Mouse (Mus musculus) fat pad, adult 2 months (tissue): ENCODE data around the gene Mef2b.

Experiments
- DNase-seq: peaks from one replicate; pipeline ENCODE4 v3.0.0-alpha.2; 2011; ENCODE audit warnings: low read depth, low spot score; ENCODE audit errors: extremely low read depth

Gene Mef2b

DNA sequence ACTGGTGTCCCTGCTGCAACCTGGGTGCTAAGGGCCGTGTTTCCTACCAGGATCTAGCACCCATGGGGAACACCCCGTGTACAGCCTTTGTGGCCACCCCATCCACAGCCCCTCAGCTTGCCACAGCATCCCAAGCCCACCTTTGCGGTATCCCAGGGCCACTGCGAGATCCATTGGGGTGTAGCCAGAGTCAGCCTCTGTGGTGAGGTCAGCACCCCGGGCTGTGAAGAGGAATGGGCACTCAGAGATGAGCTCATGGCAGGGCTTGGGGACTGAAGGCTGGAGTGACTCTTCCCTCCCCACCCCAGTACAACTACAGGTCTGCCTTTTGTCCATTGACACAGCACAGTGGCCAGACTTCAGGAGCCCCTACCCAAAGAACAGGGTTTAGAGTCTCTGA lies 5.4 kb upstream of the Mef2b start:
- no peak for DNase-seq

DNA sequence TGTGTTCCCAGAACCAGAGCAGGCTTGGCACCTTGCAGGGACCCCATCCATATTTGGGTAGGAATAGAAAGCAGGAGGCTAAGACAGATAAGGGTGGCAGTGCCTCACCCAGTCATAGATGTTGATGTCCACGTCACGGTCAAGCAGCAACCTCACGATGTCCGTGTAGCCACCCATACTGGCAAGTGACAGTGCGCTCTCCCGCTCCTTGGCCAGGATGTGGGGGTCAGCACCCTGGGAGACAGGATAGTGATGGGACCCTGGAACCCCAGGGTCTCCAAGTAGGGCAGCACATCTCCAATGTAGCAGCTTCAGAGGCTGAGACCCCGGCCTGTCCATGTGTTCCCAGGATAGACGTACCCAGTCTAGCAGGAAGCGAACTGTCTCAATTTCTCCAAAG lies 4.6 kb upstream of the Mef2b start:
- DNase-seq = no peak

DNA sequence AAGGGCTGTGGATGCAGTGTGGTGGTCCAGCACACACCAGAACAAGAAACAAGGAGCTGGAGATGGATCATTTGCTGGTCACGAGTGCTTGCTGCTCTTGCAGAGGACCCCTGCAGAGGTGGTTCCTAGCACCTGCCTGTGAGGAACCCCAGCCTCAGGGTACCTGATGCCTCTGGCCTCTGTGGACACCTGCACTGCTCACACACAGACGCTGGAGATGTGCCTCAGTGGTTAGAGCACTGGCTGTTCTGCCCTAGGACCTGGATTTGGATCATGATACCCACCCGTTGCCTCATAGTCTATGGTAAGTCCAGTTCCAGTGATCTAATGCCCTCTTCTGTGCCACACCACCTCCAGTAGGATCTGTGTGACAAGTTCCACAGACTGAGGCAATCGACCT lies 2.9 kb upstream of the Mef2b start:
- peak; percentile 28 for DNase-seq

GRCm38 (mm10) chr8:70137890-70138289 lies 1.6 kb upstream of the Mef2b start:
- no peak for DNase-seq

DNA sequence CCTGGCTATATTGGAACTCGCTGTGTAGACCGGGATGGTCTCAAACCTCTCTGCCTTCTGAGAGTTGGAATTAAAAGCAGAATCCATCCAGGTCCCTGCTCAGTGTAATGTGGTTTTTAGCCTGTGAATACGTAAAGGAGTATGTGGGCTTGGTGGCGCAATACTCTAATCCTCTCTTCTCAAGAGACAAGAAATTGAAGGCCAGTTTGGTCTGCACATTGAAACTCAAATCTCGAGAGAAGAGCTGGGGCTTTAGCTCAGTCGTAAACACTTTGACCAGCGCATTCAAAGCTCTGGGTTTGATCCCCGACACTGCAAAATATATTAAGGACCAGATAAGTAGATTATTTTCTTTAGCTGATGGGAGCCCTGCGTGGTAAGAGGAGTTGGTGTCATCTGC lies 470 bp downstream of the Mef2b start:
- no peak for DNase-seq

DNA sequence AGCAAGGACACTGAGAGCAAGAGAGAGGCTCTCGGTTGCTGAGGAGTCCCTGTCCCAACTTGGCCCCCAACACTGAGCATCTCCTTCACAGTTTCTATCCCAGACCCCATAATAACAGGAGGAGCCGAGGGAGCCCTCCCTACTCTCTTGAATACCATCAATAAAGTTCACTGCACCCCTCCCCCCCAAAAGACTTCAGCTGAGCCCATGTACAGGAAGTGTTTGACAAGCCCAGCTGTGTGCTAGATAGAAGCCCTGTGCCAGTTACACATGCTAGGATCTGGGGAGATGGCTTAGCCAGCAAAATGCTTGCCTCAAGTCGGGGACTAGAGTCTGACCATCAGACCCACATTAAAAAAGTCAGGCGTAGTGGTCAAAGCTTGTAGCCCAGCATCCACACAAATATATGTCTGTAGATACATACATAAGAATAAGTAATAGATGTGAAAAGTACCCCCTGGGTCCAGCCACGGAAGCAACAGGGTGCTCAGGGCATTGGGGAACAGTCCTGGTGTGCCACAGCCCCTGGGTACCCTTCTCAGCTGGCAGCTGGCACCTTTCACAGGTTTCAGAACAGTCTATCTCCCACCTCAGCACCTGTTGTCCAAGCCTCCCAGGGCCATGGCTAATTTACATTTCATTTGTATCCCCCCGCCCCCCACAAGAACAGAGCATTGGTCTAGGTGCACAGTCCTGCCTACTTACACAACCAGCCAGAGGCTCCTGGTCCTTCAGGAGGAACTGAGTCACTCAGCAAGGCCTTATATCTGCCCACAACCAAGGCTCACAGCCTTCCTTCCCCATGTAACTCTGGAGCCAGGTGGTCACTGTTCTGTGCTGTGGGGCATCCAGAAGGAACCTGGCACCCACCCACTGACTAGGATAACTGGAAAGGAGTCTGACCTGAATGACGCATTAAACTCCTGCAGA lies 8.4 kb downstream of the Mef2b start:
- DNase-seq = no peak

- no peak for DNase-seq
Observed at GRCm38 (mm10) chr8:70150158-70150557, 10.6 kb downstream of the Mef2b start.

GRCm38 (mm10) chr8:70152537-70153257 lies 13.2 kb downstream of the Mef2b start:
- no peak for DNase-seq

DNA sequence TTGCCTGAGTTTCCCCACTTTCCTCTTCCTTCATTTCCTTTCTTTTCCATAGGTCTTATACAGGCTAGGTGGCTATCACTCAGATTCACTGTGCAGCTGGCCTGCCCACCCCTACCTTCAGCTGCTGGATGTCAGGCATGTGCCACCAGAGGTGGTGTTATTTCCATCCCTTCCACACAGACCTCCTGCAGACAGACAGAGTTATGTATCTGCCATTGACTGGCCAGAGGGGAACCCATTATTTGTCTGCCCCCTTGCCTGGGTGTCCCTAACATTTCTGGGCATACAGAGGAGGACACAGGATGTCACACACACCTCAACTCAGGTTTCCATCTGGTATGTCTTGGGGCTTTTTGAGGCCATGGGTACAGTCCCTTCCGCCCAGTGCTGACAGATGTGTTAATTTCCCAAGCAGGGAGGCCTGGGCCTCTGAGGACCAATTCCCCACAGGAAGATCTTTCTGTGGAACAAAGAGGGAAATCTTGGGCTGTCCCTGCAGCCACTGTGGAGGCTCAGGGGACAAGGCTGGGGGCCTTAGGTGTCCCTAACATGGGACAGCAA lies 17.8 kb downstream of the Mef2b start:
- no peak for DNase-seq

DNA sequence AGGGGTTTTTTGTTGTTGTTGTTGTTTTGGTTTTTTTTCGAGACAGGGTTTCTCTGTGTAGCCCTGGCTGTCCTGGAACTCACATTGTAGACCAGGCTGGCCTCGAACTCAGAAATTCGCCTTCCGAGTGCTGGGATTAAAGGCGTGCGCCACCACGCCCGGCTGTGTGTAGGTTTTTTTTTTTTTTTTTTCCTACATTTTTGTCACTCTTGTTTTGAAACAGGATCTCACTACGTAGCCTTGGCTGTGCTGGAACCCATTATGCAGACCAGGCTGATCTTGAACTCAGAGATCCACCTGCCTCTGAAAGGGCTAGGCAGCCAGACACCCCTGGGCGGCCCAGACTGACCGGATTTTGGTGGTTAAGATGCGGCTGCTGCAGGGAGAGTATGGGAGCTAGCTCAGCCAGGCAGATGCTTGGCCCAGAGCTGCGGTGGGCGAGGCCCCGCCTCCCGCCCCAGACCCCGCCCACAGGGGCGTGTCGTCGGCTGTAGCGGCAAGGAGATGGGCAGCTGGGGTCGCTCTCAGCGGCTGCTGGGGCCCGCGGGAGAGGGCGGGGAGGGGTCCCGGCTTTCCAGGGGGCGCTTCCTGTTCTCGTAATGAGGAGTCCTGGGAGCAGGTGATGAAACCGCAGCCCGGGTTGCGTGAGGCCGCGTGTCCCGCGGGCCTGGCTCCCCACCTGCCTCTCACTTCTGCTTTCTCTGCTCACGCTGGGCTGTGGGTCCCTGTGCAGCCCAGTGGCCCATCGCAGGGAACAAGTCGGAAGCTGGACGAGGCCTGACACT lies 18.8 kb downstream of the Mef2b start:
- no peak for DNase-seq

- DNase-seq = no peak
Observed at GRCm38 (mm10) chr8:70159211-70159610, 19.7 kb downstream of the Mef2b start.

- no peak for DNase-seq
Observed at GRCm38 (mm10) chr8:70160015-70160414, 20.5 kb downstream of the Mef2b start.

GRCm38 (mm10) chr8:70163316-70163715 lies 23.8 kb downstream of the Mef2b start:
- DNase-seq = no peak

DNA sequence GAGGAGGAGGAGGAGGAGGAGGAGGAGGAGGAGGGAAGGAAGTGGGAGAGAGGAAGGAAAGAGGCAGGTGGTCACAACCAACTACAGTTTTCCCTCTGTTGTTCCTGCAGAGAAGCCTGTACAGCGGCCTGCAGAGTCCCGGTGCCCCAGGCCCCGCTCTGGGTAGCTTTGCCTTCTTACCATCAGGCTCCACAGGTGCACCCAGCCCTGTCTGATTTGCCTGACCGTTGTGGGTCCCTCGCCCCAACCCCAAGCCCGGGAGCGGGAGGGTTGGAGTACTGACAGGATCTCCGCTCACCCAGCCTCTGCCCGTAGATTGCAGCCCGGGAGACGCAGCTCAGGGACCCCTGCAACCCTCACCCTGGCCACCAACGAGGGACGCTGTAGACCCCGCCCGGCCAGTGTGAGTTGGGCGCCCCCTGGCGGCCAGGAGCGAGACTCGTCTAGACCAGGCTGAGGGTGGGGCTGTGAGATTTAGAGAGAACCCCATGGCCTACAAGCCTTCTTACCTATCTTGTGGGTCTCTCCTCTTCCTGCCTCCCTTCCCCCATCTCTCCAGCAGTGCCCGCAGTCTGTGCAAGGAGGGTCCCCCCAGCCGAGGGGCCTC lies 27.1 kb downstream of the Mef2b start:
- DNase-seq = no peak

DNA sequence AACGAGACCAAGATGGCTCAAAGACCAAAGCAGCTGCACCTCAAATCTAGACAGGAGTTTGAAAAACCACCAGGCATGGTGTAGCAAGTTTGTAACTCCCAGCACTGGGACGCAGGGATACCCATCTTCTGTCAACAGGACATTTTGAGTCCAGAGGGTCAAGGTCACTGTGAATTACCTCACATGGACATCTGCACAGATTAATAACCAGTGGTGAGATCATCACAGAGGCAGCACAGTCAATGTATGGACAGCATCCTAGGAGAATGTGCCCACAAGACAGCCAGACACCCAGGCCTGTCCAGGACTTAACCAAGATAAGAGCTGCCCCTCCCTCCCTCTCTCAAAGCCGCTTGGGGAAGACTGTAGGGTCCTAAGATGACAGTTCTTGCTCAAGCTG lies 30.6 kb downstream of the Mef2b start:
- no peak for DNase-seq

DNA sequence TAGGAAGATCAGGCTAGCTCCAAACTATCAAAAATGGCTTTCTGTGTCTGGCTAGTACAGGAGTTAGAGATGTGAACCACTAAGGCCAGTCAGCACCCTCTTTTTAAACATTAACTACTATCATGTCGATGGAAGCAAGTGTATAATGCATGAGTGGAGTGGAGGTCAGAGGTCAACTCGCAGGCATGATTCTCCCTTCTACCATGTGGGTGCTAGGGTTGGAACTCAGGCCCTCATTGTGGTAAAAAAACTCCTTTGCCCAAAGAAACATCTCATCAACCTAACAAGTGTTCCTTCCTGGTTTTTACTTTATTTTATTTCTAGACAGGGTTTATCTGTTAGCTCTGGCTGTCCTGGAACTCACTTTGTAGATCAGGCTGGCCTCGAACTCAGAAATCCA lies 31.2 kb downstream of the Mef2b start:
- no peak for DNase-seq

GRCm38 (mm10) chr8:70171240-70171639 lies 31.7 kb downstream of the Mef2b start:
- no peak for DNase-seq

GRCm38 (mm10) chr8:70172043-70172681 lies 32.7 kb downstream of the Mef2b start, which contains the start of gene Tmem161a:
Gene Tmem161a (plus strand): TSS chr8:70172356.
- DNase-seq = peak; percentile 71

- no peak for DNase-seq
Observed at GRCm38 (mm10) chr8:70173320-70173719, 33.8 kb downstream of the Mef2b start.

DNA sequence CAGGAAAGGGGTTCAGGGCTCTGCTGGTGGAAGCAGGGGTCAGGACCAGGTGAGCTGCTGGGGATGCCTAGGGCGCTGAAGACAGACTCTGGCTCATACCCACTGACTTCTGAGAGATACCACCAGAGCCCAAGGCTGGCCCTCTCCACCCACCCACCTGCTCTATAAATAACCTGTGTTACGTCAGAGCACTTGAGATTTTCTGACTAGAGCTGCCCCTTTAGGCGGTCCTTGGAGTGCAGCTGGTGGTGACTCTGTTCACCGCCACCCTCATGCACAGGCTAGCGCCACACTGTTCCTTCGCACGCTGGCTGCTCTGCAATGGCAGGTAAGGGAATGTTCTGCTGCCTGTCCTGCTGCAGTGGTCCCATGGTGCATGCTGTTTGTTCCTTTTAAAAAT lies 34.6 kb downstream of the Mef2b start:
- DNase-seq = no peak
